Mouse (Mus musculus) neural tube, embryonic 10.5 days (tissue): ENCODE results near the gene Plcl2.

ENCODE experiments used
- DNase-seq: peaks from one replicate; pipeline ENCODE4 v3.0.0-alpha.2; 2017; ENCODE audit warnings: low spot score; ENCODE audit errors: extremely low spot score

The Plcl2 gene

GRCm38 (mm10) chr17:50509251-50510104 lies at the start of gene Plcl2:
Gene Plcl2 (plus strand): TSS chr17:50509403.
- peak; percentile 75 for DNase-seq

GRCm38 (mm10) chr17:50460301-50460700 lies 48.9 kb upstream of the Plcl2 start:
- no peak for DNase-seq

GRCm38 (mm10) chr17:50467438-50467837 lies 41.8 kb upstream of the Plcl2 start:
- DNase-seq: no peak

- DNase-seq: no peak
Observed at GRCm38 (mm10) chr17:50469126-50469525, 40.1 kb upstream of the Plcl2 start.

GRCm38 (mm10) chr17:50469543-50470431 lies 39.4 kb upstream of the Plcl2 start:
- DNase-seq: peak; percentile 40

- DNase-seq: peak; percentile 41
Observed at GRCm38 (mm10) chr17:50470432-50471078, 38.6 kb upstream of the Plcl2 start.

GRCm38 (mm10) chr17:50471230-50471629 lies 38.0 kb upstream of the Plcl2 start:
- no peak for DNase-seq

GRCm38 (mm10) chr17:50477277-50477676 lies 31.9 kb upstream of the Plcl2 start:
- DNase-seq: no peak

GRCm38 (mm10) chr17:50480867-50481266 lies 28.3 kb upstream of the Plcl2 start:
- peak; percentile 27 for DNase-seq

- DNase-seq: no peak
Observed at GRCm38 (mm10) chr17:50483700-50484099, 25.5 kb upstream of the Plcl2 start.

- no peak for DNase-seq
Observed at GRCm38 (mm10) chr17:50484981-50485380, 24.2 kb upstream of the Plcl2 start.

- no peak for DNase-seq
Observed at GRCm38 (mm10) chr17:50487058-50487618, 22.1 kb upstream of the Plcl2 start.

- no peak for DNase-seq
Observed at GRCm38 (mm10) chr17:50487670-50488069, 21.5 kb upstream of the Plcl2 start.

GRCm38 (mm10) chr17:50488406-50488805 lies 20.8 kb upstream of the Plcl2 start:
- DNase-seq: no peak

- DNase-seq: no peak
Observed at GRCm38 (mm10) chr17:50488895-50489294, 20.3 kb upstream of the Plcl2 start.

- DNase-seq: no peak
Observed at GRCm38 (mm10) chr17:50490644-50491430, 18.4 kb upstream of the Plcl2 start.

- DNase-seq: no peak
Observed at GRCm38 (mm10) chr17:50491496-50491895, 17.7 kb upstream of the Plcl2 start.

- DNase-seq: peak; percentile 36
Observed at GRCm38 (mm10) chr17:50495216-50495889, 13.8 kb upstream of the Plcl2 start.

- no peak for DNase-seq
Observed at GRCm38 (mm10) chr17:50498062-50498697, 11.0 kb upstream of the Plcl2 start.
